Comparison of ENCODE assay signal across 24 mouse cellular contexts in the genomic region with DNA sequence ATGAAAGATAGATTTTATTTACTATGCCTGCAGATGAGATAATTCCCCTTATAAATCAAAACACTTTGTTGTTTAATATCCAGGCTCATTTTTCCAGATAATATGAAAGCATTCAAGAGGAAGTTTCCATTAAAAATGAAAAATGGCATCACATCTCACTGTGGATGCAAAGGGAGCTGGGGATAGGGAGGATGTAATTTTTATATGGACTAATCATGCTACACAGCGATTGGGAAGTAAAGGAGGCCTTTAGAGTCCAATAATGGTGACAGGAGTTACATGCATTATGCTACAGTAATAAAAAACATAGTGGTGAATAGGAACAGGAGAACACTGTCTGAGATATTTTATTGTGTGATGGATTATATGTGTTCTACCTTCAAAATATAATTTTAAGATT.
"Had no signal": no experiment of that assay in that cellular context is flagged by ENCODE, and none has a peak within 500 bp of the region (broad histone marks: within the 10 kb centered on the region; RNA-seq: fewer than 3 reads in every experiment).

No protein-coding gene starts in this region.

- H3K4me3 ChIP-seq: forebrain, embryonic 15.5 days; heart, adult 2 months; heart, embryonic 13.5 days; heart, embryonic 15.5 days; hindbrain, embryonic 15.5 days; layer of hippocampus, adult 2 months; left cerebral cortex, adult 2 months; limb, embryonic 10.5 days; limb, embryonic 12.5 days had no signal

- H3K4me2 ChIP-seq: forebrain, embryonic 15.5 days; heart, embryonic 11.5 days; heart, embryonic 13.5 days; heart, embryonic 15.5 days; hindbrain, embryonic 15.5 days; limb, embryonic 12.5 days; liver, embryonic 11.5 days had no signal

- H3K27ac ChIP-seq: forebrain, embryonic 15.5 days; heart, adult 2 months; heart, embryonic 13.5 days; heart, embryonic 15.5 days; layer of hippocampus, adult 2 months; left cerebral cortex, adult 2 months; limb, embryonic 10.5 days; limb, embryonic 12.5 days had no signal

- H3K4me1 ChIP-seq: forebrain, embryonic 15.5 days; heart, embryonic 13.5 days; heart, embryonic 15.5 days; limb, embryonic 10.5 days; limb, embryonic 12.5 days had no signal

- H3K9me3 ChIP-seq: forebrain, embryonic 15.5 days; heart, embryonic 13.5 days; heart, embryonic 15.5 days; hindbrain, embryonic 15.5 days; limb, embryonic 10.5 days; limb, embryonic 12.5 days had no signal

- DNase-seq: forebrain, postnatal 0 days; gastrocnemius, postnatal 14 days; gastrocnemius, postnatal 36 days; heart, adult 11 months; heart, adult 2 months; heart, postnatal 14 days; heart, postnatal 36 days; kidney, adult 18-20 months; kidney, adult 8-10 months; kidney, postnatal 10 days; kidney, postnatal 25 days; kidney, postnatal 4 days; liver had no signal

- ATAC-seq: forebrain, embryonic 15.5 days; forebrain, postnatal 0 days; intestine, postnatal 0 days had no signal

- H3K36me3 ChIP-seq: forebrain, embryonic 15.5 days; heart, embryonic 13.5 days; heart, embryonic 15.5 days; hindbrain, embryonic 15.5 days; limb, embryonic 10.5 days; limb, embryonic 12.5 days had no signal

- H3K9ac ChIP-seq: forebrain, embryonic 15.5 days; forebrain, postnatal 0 days; heart, embryonic 13.5 days; heart, embryonic 15.5 days; hindbrain, embryonic 15.5 days; limb, embryonic 12.5 days had no signal

- H3K27me3 ChIP-seq: forebrain, embryonic 15.5 days; heart, embryonic 13.5 days; heart, embryonic 15.5 days; hindbrain, embryonic 15.5 days; limb, embryonic 12.5 days had no signal
